Mouse (Mus musculus) heart, postnatal 0 days (tissue): ENCODE measurements around the gene Dner. TPM values are rescaled to one million over a fixed set of nuclear protein-coding genes. Genes with fewer than 3 reads are reported as not detected.

Experiments
- ATAC-seq: fragments of 200-750 bp; cut with Nextera tagmentation; 2 replicates; pipeline ENCODE4 v1.8.0; 2017; ENCODE audit warnings: low read depth, moderate number of reproducible peaks, moderate library complexity; ENCODE audit not compliant: insufficient read depth
- DNase-seq: peaks from one replicate; pipeline ENCODE4 v3.0.0-alpha.2; 2016; ENCODE audit warnings: low spot score
- H3K27ac ChIP-seq: fragments of 300-500 bp; sonication (generic); 2 replicates; pipeline ENCODE4 v1.5.1; 2014; ENCODE audit warnings: low read depth, mild to moderate bottlenecking
- H3K27me3 ChIP-seq: fragments of 300-500 bp; sonication (generic); 2 replicates; pipeline ENCODE4 v1.6.1; 2014; ENCODE audit warnings: low read length, mixed read lengths; ENCODE audit not compliant: control insufficient read depth, insufficient read depth
- H3K36me3 ChIP-seq: fragments of 300-500 bp; sonication (generic); replicated peaks from 2 replicates; pipeline ENCODE4 v1.6.1; 2014; ENCODE audit warnings: low read length, mixed read lengths; ENCODE audit not compliant: control insufficient read depth, insufficient read depth
- H3K4me1 ChIP-seq: fragments of 300-500 bp; sonication (generic); 2 replicates; pipeline ENCODE4 v1.6.1; 2014; ENCODE audit warnings: antibody characterized with exemption; ENCODE audit not compliant: control insufficient read depth, insufficient read depth
- H3K4me2 ChIP-seq: fragments of 300-500 bp; sonication (generic); 2 replicates; pipeline ENCODE4 v1.6.1; 2014; ENCODE audit warnings: low read depth, mild to moderate bottlenecking, low read length, moderate library complexity
- H3K4me3 ChIP-seq: fragments of 300-500 bp; sonication (generic); 2 replicates; pipeline ENCODE4 v1.5.1; 2014; ENCODE audit warnings: low read depth, low read length
- H3K9ac ChIP-seq: fragments of 300-500 bp; sonication (generic); replicated peaks from 2 replicates; pipeline ENCODE4 v1.6.1; 2014; ENCODE audit warnings: low read depth, low read length, mixed read lengths
- H3K9me3 ChIP-seq: fragments of 300-500 bp; sonication (generic); replicated peaks from 2 replicates; pipeline ENCODE4 v1.6.1; 2016; ENCODE audit warnings: low read length; ENCODE audit not compliant: control insufficient read depth
- CTCF ChIP-seq: IDR thresholded peaks from 2 replicates; pipeline ENCODE4 v1.5.1; 2016; ENCODE audit warnings: antibody characterized with exemption, control low read depth, low read depth
- EP300 ChIP-seq: IDR thresholded peaks from 2 replicates; pipeline ENCODE4 v1.6.1; 2016; ENCODE audit warnings: antibody characterized with exemption, low read depth
- WGBS: fragments of 180-500 bp; shearing (Covaris S2); extraction: QIAGEN DNeasy Blood & Tissue Kit; methylation state at CpG from one replicate; pipeline ENCODE4 v1.1.7; 2014; 5-methylcytosine and 5-hydroxymethylcytosine counted together
- polyA plus RNA-seq: library from polyadenylated mRNA; unstranded; fragments of >200 nt; fragmentation: Nextera tagmentation; extraction: Ambion mirVana; gene quantifications from 2 replicates; pipeline ENCODE4 v1.2.1, GENCODE M21; 2015
- total RNA-seq: library from RNA; depleted of rRNA; stranded (reverse); fragments of >200 nt; gene quantifications from 2 replicates; pipeline ENCODE4 v1.2.3, GENCODE M21; 2014; ENCODE audit warnings: low replicate concordance; rRNA removed

The Dner gene
- total RNA-seq (0.76 and 1.7 TPM in 2 replicates), polyA plus RNA-seq (0.19 and 0.23 TPM in 2 replicates)

GRCm38 (mm10) chr1:84695517-84696411 is at the start of gene Dner:
TSS of gene Dner (minus strand) at chr1:84696221.
- Histone ChIP-seq H3K4me3 (peak within 1 kb of the TSS; percentile 40), H3K27ac (no peak within 1 kb of the TSS), H3K36me3 (no peaks in the 10 kb centered on the region), H3K27me3 (peaks cover 29% of the 10 kb centered on the region), H3K9me3 (0 out of 2 replicates have a peak, but pooled peaks cover 3% of the 10 kb centered on the region), H3K4me1 (peaks cover 9% of the 10 kb centered on the region; the same call in 1 of the 2 replicates), H3K9ac (no peak within 1 kb of the TSS), H3K4me2 (peak within 1 kb of the TSS; percentile 65)
- ATAC-seq (peak; percentile 90), DNase-seq (peak; percentile 80)
- TF ChIP-seq EP300 (no peak), CTCF (peak; percentile 35)
- under 1% methylated on average over 69 of the region's 75 CpGs for WGBS

DNA sequence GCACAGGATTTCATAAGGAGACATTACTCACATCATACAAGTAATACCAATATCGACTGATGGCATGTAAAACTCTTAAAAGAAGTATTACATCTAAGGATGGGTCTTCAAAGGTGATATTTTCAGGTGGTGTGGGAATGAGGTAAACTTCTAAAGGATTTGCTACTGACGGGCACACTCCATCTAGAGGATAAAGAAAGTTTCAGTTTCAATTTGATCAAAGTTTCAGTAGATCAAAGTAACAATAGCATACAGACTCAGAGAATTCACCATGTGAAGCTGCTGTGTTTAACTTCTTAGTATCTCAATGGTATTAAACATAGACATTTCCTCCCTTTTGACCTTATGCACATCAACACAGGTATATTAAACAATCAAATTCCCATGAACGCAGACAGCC is 46.1 kb upstream of the Dner start:
- peaks cover 70% of the 10 kb centered on the region for H3K36me3 ChIP-seq
- TF ChIP-seq EP300 = no peak
- TF ChIP-seq CTCF = no peak
- H3K27me3 ChIP-seq = no peaks in the 10 kb centered on the region
- H3K27ac ChIP-seq = no peak overlapping the region
- no peak for ATAC-seq
- no peaks in the 10 kb centered on the region for H3K9me3 ChIP-seq
- DNase-seq = no peak
- no peak overlapping the region for H3K4me3 ChIP-seq
- H3K9ac ChIP-seq = no peak overlapping the region
- H3K4me1 ChIP-seq = no peaks in the 10 kb centered on the region
- WGBS = 94% methylated on average over 3 of the region's 3 CpGs
- no peak overlapping the region for H3K4me2 ChIP-seq

- peaks cover 72% of the 10 kb centered on the region for H3K36me3 ChIP-seq
- TF ChIP-seq CTCF = no peak
- TF ChIP-seq EP300 = no peak
- H3K9ac ChIP-seq = no peak overlapping the region
- 40% methylated on average over 1 of the region's 1 CpGs for WGBS
- no peak overlapping the region for H3K27ac ChIP-seq
- H3K9me3 ChIP-seq = no peaks in the 10 kb centered on the region
- no peak overlapping the region for H3K4me2 ChIP-seq
- no peak overlapping the region for H3K4me3 ChIP-seq
- H3K27me3 ChIP-seq = no peaks in the 10 kb centered on the region
- no peaks in the 10 kb centered on the region for H3K4me1 ChIP-seq
- no peak for ATAC-seq
- no peak for DNase-seq
Measured at GRCm38 (mm10) chr1:84740080-84740479, 44.1 kb upstream of the Dner start.

DNA sequence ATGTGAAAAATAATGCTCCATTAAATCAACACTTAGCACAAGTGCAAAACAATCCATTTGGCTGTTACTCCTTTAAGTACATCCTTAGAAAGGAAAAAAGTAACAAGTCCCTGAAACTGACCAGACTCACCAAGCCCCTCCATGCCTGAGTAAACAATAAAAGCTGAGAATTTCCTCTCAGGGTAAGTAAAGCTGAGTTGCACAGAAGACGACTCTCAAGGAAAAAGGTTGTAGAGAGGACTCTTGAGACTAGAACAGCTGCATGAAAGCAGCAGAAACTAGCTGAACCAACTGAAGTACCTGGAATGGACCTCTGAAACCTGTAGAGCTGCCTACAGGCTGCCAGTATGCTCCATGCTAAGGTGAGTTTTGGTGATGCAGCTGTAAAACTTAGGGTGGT is 41.1 kb upstream of the Dner start:
- Histone ChIP-seq H3K27me3 (no peaks in the 10 kb centered on the region), H3K27ac (no peak overlapping the region), H3K4me3 (no peak overlapping the region), H3K36me3 (peaks cover 66% of the 10 kb centered on the region), H3K9ac (no peak overlapping the region), H3K4me1 (no peaks in the 10 kb centered on the region), H3K9me3 (no peaks in the 10 kb centered on the region), H3K4me2 (no peak overlapping the region)
- ATAC-seq (no peak), DNase-seq (no peak)
- TF ChIP-seq EP300 (no peak), CTCF (no peak)
- WGBS = 71% methylated on average over 1 of the region's 1 CpGs

DNA sequence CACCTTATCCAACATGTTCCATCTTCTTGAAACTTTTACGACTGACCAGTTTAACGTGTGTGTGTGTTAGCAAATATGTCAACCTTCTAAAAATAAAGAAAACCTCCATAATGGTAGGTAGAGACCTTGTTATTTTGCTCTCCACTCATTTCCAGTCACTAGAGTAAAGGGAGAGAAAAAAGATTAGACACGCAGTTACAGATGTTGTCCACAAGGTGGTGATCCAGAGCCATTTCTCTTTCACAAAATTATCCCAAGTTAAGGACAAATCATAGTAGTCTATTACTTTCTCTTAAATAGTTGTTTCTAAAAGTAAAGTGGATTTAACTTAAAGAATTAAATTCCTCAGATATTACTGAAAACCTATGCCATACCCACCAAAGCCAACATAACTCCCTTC is 37.8 kb upstream of the Dner start:
- TF ChIP-seq CTCF = peak; percentile 65
- no peak for TF ChIP-seq EP300
- H3K27me3 ChIP-seq = no peaks in the 10 kb centered on the region
- WGBS = 66% methylated on average over 3 of the region's 3 CpGs
- H3K27ac ChIP-seq = no peak overlapping the region
- no peak overlapping the region for H3K4me2 ChIP-seq
- H3K36me3 ChIP-seq = peaks cover 68% of the 10 kb centered on the region
- H3K4me1 ChIP-seq = no peaks in the 10 kb centered on the region
- ATAC-seq (no peak), DNase-seq (peak; percentile 9)
- no peak overlapping the region for H3K9ac ChIP-seq
- no peak overlapping the region for H3K4me3 ChIP-seq
- H3K9me3 ChIP-seq = no peaks in the 10 kb centered on the region
